Mouse (Mus musculus) megakaryocyte-erythroid progenitor cell, adult 5-6 weeks (primary cell): ENCODE results near the gene Ccdc105. TPM values are rescaled to one million over a fixed set of nuclear protein-coding genes. Genes with fewer than 3 reads are reported as not detected.

ENCODE experiments used
- ATAC-seq: replicated peaks from 2 replicates; pipeline ENCODE4 v1.8.0; 2016; ENCODE audit warnings: mild to moderate bottlenecking, inconsistent platforms; ENCODE audit not compliant: severe bottlenecking, poor library complexity, low FRiP score, low TSS enrichment
- total RNA-seq, 2 experiments: library from RNA; stranded (forward) in 1 of 2; stranded (reverse) in 1 of 2; fragments of 200-1000, 215-1000 nt in 1 of 2; fragments of >200 nt in 1 of 2; fragmentation: Nextera tagmentation in 1 of 2; gene quantifications; 2 replicates each; pipeline ENCODE4 v1.2.3; 2014 to 2017

Ccdc105 gene
- total RNA-seq, 2 experiments from 2014 or later: not detected

GRCm38 (mm10) chr10:78722036-78722435, 30.8 kb downstream of the Ccdc105 start:
- no peak for ATAC-seq

GRCm38 (mm10) chr10:78718056-78718455, 34.8 kb downstream of the Ccdc105 start, which contains the start of gene Casp14:
TSS of gene Casp14 (minus strand) at chr10:78718294.
- ATAC-seq: no peak

GRCm38 (mm10) chr10:78716231-78716630, 36.6 kb downstream of the Ccdc105 start:
- ATAC-seq: no peak

- no peak for ATAC-seq
Measured at GRCm38 (mm10) chr10:78715156-78715555, 37.7 kb downstream of the Ccdc105 start.

GRCm38 (mm10) chr10:78714129-78714528, 38.7 kb downstream of the Ccdc105 start:
- ATAC-seq: no peak

- ATAC-seq: no peak
Measured at GRCm38 (mm10) chr10:78710706-78711105, 42.2 kb downstream of the Ccdc105 start.

GRCm38 (mm10) chr10:78700881-78701280, 52.0 kb downstream of the Ccdc105 start:
- ATAC-seq: no peak

Other genes with a start within 250 kb of the Ccdc105 start
- gene Olfr1358, start 235.6 kb downstream of the Ccdc105 start, total RNA-seq (2014; fragmentation: Nextera tagmentation): not detected in 2 replicates
- not detected in 2 replicates for gene Olfr1358, start 235.6 kb downstream of the Ccdc105 start, total RNA-seq (2017)
- gene Ilvbl, start 178.7 kb downstream of the Ccdc105 start, total RNA-seq (2014; fragmentation: Nextera tagmentation): 64.4 and 85.5 TPM in 2 replicates
- gene Ilvbl, start 178.7 kb downstream of the Ccdc105 start, total RNA-seq (2017): 10.2 and 38.3 TPM in 2 replicates
- gene Syde1, start 161.1 kb downstream of the Ccdc105 start, total RNA-seq (2014; fragmentation: Nextera tagmentation): 0.32 TPM in 1 of 2 replicates, not detected in the other
- gene Syde1, start 161.1 kb downstream of the Ccdc105 start, total RNA-seq (2017): not detected in 2 replicates
- not detected in 2 replicates for gene Olfr1357, start 135.0 kb downstream of the Ccdc105 start, total RNA-seq (2014; fragmentation: Nextera tagmentation)
- not detected in 2 replicates for gene Olfr1357, start 135.0 kb downstream of the Ccdc105 start, total RNA-seq (2017)
- gene Casp14, start 34.8 kb downstream of the Ccdc105 start, total RNA-seq (2014; fragmentation: Nextera tagmentation): not detected in 2 replicates
- gene Casp14, start 34.8 kb downstream of the Ccdc105 start, total RNA-seq (2017): not detected in 2 replicates
- gene Slc1a6, start 27.4 kb upstream of the Ccdc105 start, total RNA-seq (2014; fragmentation: Nextera tagmentation): not detected in 2 replicates
- not detected in 2 replicates for gene Slc1a6, start 27.4 kb upstream of the Ccdc105 start, total RNA-seq (2017)
- gene Olfr1356, start 99.1 kb upstream of the Ccdc105 start, total RNA-seq (2014; fragmentation: Nextera tagmentation): not detected in 2 replicates
- gene Olfr1356, start 99.1 kb upstream of the Ccdc105 start, total RNA-seq (2017): not detected in 2 replicates
- not detected in 2 replicates for gene Olfr1355, start 122.5 kb upstream of the Ccdc105 start, total RNA-seq (2014; fragmentation: Nextera tagmentation)
- gene Olfr1355, start 122.5 kb upstream of the Ccdc105 start, total RNA-seq (2017): not detected in 2 replicates
- gene Olfr1354, start 160.1 kb upstream of the Ccdc105 start, total RNA-seq (2014; fragmentation: Nextera tagmentation): not detected in 2 replicates
- gene Olfr1354, start 160.1 kb upstream of the Ccdc105 start, total RNA-seq (2017): not detected in 2 replicates
- gene Olfr8, start 197.6 kb upstream of the Ccdc105 start, total RNA-seq (2014; fragmentation: Nextera tagmentation): not detected in 2 replicates
- gene Olfr8, start 197.6 kb upstream of the Ccdc105 start, total RNA-seq (2017): not detected in 2 replicates
- not detected in 2 replicates for gene Olfr1353, start 210.2 kb upstream of the Ccdc105 start, total RNA-seq (2014; fragmentation: Nextera tagmentation)
- not detected in 2 replicates for gene Olfr1353, start 210.2 kb upstream of the Ccdc105 start, total RNA-seq (2017)
- not detected in 2 replicates for gene Olfr1352, start 228.0 kb upstream of the Ccdc105 start, total RNA-seq (2014; fragmentation: Nextera tagmentation)
- gene Olfr1352, start 228.0 kb upstream of the Ccdc105 start, total RNA-seq (2017): not detected in 2 replicates